Mouse (Mus musculus) G1E (cell line): ENCODE measurements at regions not wholly inside any gene's neighbourhood (a gene's known extent, or its start where the extent isn't known, plus 50 kb on each side); places are given as distances from the start of the nearest gene placed in this dataset.

Experiments
- CTCF ChIP-seq: IDR thresholded peaks from 2 replicates; pipeline ENCODE4 v1.5.1; 2012; ENCODE audit warnings: low read depth, low read length, inconsistent platforms, mixed read lengths
- GATA1 ChIP-seq: IDR thresholded peaks from 2 replicates; pipeline ENCODE4 v1.6.1; 2012; ENCODE audit warnings: borderline replicate concordance, low read length, inconsistent platforms, mixed read lengths
- GATA2 ChIP-seq: IDR thresholded peaks from 2 replicates; pipeline ENCODE4 v1.6.1; 2012; ENCODE audit warnings: low read depth, low read length, inconsistent platforms, borderline replicate concordance
- POLR2AphosphoS5 ChIP-seq: IDR thresholded peaks from 2 replicates; pipeline ENCODE4 v1.6.1; 2012; ENCODE audit warnings: low read depth, low read length, inconsistent platforms; ENCODE audit not compliant: insufficient replicate concordance
- TAL1 ChIP-seq: conservative IDR thresholded peaks from 2 replicates; pipeline ENCODE4 v1.6.1; 2012; ENCODE audit warnings: low read depth, low read length, inconsistent platforms, mixed read lengths

DNA sequence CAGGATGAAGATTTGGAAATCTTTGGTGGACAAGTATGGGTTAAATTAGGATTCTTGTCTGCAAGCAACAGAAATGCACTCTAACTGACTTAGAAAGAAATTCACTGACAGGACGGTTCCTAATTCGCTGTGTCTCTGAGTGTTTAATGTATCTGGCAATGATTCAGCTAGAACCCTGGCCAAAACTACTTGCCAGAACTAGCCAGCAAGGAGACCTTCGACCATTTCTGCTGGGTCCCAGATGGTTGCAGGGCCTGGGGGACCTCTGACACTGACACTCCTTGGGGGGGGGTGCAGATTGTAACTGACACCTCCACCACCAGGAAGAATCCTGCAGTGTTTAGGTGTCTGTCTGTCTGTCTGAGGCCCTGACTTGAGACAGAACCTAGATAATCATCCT is 172.1 kb upstream of the Kit start:
- TF ChIP-seq POLR2AphosphoS5 (no peak), GATA1 (no peak), CTCF (no peak), TAL1 (no peak), GATA2 (no peak)
